Mouse (Mus musculus): ENCODE measurements around the gene Asb7.

The Asb7 gene

DNA sequence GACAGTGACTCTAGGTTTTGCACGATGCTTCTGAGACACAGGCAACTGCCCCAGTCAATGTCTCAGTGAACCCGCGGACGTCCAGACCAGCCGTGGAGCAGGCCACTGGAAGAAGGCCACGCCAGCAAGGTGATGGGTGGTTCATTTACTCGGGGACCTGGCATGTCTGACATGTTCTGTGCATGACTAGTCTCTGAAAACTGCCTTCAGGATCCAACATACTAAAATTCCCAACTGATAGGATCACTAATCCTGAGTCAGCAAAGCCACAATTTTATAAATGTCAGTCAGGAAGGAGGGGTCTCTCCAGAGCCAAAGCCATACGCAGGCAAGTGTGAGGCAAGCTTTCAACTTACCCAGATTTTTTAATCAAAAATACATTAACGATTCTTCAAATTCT, 35.8 kb downstream of the Asb7 start:
- DNase-seq (ENCODE audit: low spot score in 2 of 2), result no peak

DNA sequence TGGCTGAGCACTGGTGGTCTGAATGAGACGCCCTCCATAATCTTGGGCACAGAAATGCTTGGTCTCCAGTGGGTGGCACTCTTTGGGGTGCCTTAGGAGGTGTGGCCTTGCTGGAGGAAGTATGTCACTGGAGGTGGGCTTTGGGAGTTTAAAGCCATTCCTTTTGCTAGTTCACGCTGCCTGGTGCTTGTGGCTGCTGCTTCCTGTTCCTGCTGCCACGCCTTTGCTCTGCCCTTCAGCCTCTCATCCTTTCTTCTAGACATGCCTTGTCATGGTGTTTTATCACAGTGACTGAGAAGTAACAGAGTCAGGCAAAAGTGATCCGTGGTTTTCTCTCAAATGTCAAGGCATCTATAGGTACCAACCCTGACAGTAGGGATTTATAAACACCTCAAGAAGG, 37.2 kb downstream of the Asb7 start:
- DNase-seq (ENCODE audit: low spot score in 2 of 2), result no peak

DNA sequence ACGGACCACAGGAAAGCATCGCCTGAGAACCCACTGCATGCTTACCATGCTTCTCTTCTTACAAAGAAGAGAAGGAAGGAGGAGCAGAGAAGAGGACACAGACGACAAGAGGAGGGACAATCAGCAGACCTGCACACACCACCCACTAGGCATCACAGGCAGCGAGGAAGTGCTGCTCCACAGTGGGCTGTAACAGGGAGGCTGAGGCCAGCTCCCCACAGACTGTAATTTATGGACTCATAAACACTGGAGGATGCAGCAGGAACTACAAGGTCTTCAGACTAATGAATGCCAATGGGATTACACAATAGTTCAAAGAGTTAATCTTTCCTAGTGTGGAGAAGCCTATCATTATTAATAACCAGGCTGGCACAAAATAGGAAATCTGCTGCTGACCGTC, 38.5 kb downstream of the Asb7 start:
- no peak for DNase-seq (ENCODE audit: low spot score in 2 of 2)

DNA sequence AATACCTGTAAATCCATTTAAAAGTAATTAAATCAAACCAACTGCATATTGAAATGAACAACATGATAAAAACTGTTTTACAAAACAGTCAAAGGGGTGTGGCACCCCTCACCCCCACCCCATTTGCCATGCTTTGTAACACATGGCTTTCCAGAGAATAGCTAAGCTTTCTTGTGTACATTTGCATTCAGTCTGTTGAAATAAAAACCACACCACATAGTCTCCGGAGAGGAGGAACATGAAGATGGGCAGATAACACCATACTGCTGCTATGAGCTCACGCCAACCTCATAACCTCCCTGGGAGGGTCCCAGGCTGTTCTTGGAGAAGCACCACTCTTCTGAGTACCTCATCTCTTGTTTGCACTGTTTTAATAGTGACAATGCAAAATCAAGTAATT, 40.2 kb downstream of the Asb7 start:
- no peak for DNase-seq (ENCODE audit: low spot score in 2 of 2)

DNA sequence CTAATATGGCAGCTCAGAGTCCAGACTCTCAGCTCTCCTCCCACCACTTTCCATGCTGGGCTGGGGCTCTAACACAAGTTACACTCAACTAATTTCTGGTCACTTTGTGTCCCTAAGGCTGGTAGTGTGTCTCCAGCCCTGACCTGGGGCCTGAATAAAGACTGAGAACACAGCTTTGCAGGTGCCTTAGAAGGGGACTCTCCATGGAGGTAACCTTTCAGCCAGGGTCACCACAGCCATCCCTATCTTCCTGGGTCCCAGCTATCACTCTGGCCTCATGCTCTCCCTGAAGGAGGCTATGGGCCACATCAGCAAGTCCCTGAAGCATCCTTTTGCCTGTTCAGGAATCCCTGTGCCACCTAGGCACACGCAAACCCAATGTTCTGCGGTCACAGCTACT, 43.7 kb downstream of the Asb7 start:
- no peak for DNase-seq (ENCODE audit: low spot score in 2 of 2)

DNA sequence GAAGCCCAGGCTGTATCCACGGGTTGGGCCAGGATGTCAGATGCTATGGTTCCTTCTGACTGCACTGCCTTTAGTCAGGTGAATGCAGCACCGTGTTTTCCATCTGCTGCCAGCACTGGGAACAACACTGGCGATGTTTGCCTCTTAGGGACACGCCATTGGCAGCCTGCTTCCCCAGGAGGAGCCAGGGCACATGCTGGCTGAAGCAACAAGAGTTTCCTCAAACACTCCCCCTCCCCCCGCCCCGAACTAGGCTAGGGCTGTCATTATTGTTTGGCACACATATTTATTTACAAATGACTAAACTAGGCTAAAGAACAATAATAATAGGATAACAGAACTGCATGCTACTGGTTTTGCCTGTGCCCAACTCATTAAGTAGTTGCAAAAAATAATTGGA, 56.0 kb downstream of the Asb7 start:
- DNase-seq (ENCODE audit: low spot score in 2 of 2), result no peak

DNA sequence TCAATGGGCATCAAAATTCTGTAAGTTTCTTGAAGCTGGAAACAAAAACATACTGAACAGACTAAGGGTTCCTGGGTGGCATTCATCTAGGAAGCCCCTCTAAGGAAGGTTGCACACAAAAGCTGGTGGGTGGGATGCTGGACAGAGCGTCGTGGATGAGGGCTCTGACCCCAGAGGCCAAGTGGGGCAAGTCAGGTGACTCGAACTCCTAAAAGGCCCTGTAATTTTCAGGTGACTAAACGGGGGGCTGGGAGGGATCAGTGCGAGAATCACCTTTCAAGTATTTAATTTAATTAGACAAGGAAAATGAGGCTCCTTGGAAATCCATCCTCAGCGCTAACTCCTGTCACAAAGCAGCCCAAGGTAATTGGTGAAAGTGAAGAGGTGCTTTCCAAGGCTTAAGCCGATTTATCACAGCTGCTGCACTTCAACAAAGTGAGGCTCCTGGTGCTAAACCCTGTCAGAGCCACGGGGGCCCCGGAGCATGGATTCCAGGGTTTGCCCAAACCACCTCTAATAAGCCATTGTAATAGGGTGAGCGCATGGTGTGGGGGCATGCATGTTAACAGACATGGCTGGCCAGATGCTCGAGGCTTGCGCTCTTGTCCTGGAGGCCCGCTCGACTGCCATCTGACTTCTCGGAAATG, 59.1 kb downstream of the Asb7 start:
- no peak for DNase-seq (ENCODE audit: low spot score in 2 of 2)

DNA sequence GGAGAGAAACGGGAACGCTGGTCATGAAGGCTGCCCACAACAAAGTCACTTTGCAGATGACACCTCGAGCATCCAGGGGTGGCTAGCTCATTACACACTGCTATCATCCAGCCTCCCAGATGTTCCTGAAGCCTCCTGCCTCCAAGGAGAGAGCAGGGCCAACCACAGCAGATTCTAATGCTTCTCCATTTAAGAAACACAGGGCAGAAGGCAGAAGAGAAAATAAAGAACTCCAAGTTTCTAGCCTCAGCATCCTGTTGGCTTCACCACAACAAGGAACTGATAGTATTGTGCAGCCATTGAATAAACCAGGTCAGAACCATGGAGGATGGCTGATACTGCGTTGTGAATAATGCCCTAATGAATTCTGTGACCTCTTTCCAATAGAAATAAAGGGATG, 60.0 kb downstream of the Asb7 start:
- DNase-seq (ENCODE audit: low spot score in 2 of 2), result no peak

DNA sequence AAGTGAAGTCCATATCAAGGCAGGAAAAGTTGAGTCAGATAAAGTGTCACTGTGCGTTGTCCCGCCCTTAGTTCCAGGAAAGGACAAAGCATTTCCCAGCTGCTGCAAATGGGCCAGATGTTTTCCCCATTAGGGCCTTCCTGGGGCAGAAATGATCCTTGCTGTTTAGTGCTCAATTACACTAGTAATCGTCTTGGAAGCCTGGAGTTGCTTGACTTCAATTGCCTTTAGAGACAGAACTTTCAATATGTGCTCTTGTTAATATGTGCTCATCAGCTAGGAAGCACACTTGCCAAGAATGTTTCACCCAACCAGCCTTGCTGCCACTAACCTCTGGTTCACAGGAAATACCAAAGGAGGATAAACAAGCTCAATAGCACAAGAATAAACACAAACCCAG, 66.0 kb downstream of the Asb7 start:
- DNase-seq (ENCODE audit: low spot score in 2 of 2), result no peak

DNA sequence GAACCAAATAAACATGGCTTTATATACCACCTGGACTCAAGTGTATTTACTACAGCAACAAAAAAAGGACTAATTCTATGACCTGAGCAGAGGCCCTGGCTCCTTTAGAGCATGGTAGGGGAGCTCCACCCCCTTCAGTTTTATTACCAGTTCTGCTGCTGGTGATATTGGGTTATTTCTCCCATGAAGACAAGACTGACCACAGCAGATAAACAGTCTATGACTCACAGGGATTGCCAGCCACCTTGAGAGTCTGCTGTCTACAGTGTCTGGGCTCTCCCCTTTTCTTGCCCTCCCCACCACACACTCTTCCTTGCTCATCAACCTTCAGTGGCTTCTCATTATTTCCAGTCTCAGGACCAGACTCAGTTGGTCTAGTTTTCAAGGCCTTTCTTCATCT, 87.5 kb downstream of the Asb7 start:
- no peak for DNase-seq (ENCODE audit: low spot score in 2 of 2)

DNA sequence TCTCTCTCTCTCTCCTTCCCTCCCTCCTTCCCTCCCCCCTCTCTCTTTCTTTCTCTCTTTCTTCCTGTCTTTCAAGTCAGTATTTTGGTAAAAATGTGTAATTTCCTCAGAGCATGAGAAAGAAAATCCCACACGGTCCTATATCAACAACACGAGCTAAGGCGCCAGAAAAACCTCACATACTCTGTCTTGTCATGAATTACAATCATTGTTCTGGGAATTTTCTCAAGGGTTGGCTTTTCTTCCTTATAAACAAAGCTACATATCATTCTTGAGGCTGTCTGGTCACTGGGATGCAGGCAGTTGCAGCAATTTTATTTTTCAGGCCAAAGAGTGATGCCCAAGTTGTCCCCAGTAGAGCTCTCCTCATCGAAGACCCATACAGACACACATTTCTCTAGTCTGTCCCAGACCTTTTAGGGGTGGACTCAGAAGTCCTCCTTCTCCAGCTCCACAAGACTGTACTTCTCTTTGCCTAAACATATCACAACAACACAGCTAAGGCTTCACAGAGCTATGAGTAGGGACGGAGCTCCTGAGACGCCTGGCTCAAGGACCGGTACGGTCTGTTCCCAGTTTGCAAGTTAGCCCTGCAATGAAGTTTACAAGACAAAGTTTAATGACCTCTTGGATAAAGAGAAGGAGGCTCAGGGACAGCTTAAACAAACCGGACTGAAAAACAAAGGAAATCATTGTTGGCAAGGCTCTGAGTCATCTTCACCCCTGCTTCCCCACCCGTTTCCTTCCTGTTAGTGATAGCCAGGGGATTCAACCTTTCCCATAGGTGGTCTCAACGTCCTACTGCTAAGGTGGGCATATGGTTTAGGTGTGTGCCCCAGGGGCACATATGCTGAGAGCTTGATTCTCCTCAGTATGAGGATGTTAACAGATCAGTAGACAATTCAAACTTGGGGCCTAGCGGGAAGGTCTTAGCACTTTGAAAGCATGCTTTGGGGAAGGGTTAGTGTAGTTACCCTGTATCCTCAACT, 88.5 kb downstream of the Asb7 start:
- DNase-seq (ENCODE audit: low spot score in 2 of 2), result no peak

DNA sequence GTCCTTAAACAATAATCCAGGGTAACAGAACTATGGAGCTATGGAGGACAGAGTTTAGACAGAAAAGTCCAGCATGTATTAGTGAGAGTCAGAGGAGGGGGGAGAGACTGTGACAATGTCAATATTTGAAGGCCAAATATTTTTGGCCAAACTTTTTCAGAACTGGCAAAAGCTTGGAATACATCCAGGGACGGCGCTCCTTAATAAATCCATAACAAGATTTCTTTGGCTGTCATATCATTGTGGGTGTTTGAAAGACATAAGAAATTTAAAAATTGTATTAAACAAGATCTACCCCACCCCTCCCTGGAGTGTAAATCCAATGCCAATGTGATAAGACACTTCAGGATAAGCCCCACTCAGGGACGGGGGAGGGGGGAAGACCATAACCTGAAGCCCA, 89.3 kb downstream of the Asb7 start:
- no peak for DNase-seq (ENCODE audit: low spot score in 2 of 2)

DNA sequence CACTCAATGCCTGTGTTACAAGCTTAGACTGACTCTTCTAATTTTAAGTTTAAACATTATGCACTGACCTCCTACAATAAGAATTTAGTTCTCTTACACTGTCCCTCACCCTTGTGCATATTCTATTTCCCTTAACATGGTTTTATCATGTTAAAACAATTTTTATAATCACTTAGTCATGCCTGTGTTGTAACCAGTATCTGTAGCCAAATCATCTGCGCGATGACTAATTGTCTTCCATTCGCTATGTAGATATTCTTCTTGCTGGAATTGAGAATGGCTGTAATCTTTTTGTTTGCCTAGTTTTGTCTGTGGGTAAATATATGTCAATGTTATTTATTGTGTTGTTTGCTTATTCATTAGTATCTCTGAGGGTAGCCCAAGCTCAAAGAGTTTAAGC, 91.5 kb downstream of the Asb7 start:
- DNase-seq (ENCODE audit: low spot score in 2 of 2), result no peak
